Mouse (Mus musculus) Patski (cell line): ENCODE measurements at regions not wholly inside any gene's neighbourhood (a gene's known extent, or its start where the extent isn't known, plus 50 kb on each side); places are given as distances from the start of the nearest gene placed in this dataset.
A peak's percentile ranks its signal among the peaks of the same experiment; 100 is the strongest.

ENCODE experiments used
- ATAC-seq: fragments of 100-300 bp; one replicate; pipeline ENCODE4 v1.8.0; 2021
- CTCF ChIA-PET: fragments of 350-600 bp; sonication (Branson Sonifier 250); formaldehyde crosslinking; loops from one replicate; lab custom pipeline; 2022; ENCODE audit warnings: inconsistent platforms; lab: Charles Lee
- POLR2A ChIA-PET: fragments of 350-600 bp; sonication (Branson Sonifier 250); formaldehyde crosslinking; loops from one replicate; lab custom pipeline; 2022; ENCODE audit warnings: antibody characterized with exemption, inconsistent platforms; lab: Charles Lee
- DNase-seq: peaks from one replicate; pipeline ENCODE4 v3.0.0-alpha.2; 2011; ENCODE audit warnings: low read depth, low spot score
- H3K27me3 ChIP-seq: fragments of 371-371 bp; one replicate; pipeline ENCODE4 v1.5.1; 2021
- CTCF ChIP-seq: fragments of 100-300 bp; IDR thresholded peaks from one replicate; pipeline ENCODE4 v1.5.1; 2021
- in situ Hi-C: fragments of 300-500 bp; cut with MboI; formaldehyde crosslinking; loops from 3 replicates; pipeline ENCODE4 v1.11.1; 2018; ENCODE audit warnings: low pct_unique_long_range_greater_than_20kb, mixed read lengths

- DNase-seq (no peak), ATAC-seq (no peak)
- ChIA-PET POLR2A (interaction anchor here (0.7 kb wide), 1 partner anchor 21 kb away, joined by 3 read pairs; no protein-coding TSS in a partner anchor), CTCF (no interaction called here)
- TF ChIP-seq CTCF = no peak
- H3K27me3 ChIP-seq = no peaks in the 10 kb centered on the region
- in situ Hi-C loops = no loop called here
Observed at GRCm38 (mm10) chr16:30743566-30743965, 144.0 kb downstream of the Fam43a start.

DNA sequence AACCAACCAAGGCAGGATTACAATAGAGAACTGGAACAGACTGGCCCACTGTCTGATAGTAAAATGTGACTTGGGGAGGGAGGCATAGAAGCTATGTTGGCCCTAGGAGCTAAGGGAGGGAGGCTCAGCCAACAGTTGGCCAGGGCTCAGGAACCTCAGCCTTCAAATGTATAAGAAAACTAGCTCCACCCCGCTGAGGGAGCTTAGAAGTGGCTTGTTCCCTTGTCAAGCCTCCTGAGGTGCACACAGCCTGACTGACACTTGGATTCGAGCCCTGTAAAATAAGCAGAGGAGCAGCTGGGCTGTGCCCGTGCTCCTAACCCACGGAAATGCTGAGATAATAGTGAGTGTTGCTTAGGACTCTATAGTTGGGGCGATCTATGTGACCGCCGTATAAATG is 144.7 kb downstream of the Fam43a start:
- TF ChIP-seq CTCF = no peak
- ChIA-PET POLR2A (interaction anchor here (0.6 kb wide), 1 partner anchor 144 kb away, joined by 3 read pairs; no protein-coding TSS in a partner anchor), CTCF (no interaction called here)
- no peaks in the 10 kb centered on the region for H3K27me3 ChIP-seq
- DNase-seq = no peak
- ATAC-seq = no peak
- in situ Hi-C loops = no loop called here

DNA sequence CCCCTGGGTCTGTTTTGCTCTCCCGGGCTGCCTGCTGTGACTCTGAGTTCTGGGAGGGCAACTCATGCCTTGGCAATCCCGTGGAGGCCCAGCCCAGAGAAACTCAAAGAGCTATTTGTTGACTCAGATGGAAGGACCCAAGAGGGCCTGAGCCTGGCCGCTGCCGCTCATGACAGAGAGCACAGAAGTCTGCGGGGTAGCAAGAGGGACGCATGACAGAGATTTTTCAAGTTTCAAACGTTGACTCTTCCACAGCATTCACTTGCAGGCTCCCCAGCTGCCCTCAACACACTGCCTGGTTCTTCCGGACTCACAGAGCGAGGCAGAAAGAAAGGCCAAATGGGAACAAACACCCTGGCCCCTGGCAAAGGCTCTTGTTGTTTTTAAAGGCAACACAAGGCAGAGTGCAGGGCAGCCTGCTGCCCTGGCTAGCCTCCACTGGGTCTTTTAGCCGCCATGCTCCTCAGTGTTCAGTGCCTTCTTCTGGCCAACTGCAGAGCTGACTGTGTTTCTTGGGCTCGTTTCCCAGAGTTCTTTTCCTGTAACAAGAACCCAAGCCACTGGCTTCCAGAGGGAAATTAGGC is 146.2 kb downstream of the Fam43a start:
- POLR2A ChIA-PET = interaction anchor here (0.7 to 1.8 kb wide), 3 partner anchors 139 to 145 kb away, joined by 3 to 6 read pairs (median 4); no protein-coding TSS in a partner anchor
- TF ChIP-seq CTCF = no peak
- ATAC-seq (peak; percentile 26), DNase-seq (peak; percentile 30)
- CTCF ChIA-PET = interaction anchor here (1.1 to 1.6 kb wide), 2 partner anchors 23 to 84 kb away, joined by 3 read pairs; no protein-coding TSS in a partner anchor
- H3K27me3 ChIP-seq = no peaks in the 10 kb centered on the region
- in situ Hi-C loops = no loop called here

DNA sequence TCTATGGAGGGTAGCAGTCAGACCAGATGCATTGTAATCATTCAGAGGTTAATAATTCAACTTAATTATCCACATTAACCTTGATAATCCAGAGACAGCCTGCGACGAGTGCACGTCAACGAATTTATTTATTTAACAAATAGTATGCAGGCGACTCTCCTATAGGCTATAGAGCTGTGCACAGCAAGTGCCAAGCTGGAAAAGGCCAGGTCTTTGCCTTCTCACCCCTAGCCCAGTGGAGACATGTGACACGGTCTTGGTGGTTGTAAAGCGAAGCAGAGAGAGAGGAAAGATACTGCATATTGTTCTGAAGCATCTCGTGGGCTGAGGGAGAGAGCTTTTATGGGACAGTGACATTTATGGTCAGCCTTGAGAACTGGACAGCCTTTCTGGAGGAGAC is 146.7 kb downstream of the Fam43a start:
- CTCF ChIA-PET = interaction anchor here (1.1 to 1.6 kb wide), 2 partner anchors 23 to 85 kb away, joined by 3 read pairs; no protein-coding TSS in a partner anchor
- no peak for TF ChIP-seq CTCF
- DNase-seq (no peak), ATAC-seq (no peak)
- POLR2A ChIA-PET = interaction anchor here (1.5 to 1.8 kb wide), 2 partner anchors 144 to 146 kb away, joined by 4 to 6 read pairs; no protein-coding TSS in a partner anchor
- in situ Hi-C loops = no loop called here
- H3K27me3 ChIP-seq = no peaks in the 10 kb centered on the region

- no peak for TF ChIP-seq CTCF
- in situ Hi-C loops = no loop called here
- no peaks in the 10 kb centered on the region for H3K27me3 ChIP-seq
- DNase-seq (no peak), ATAC-seq (no peak)
- ChIA-PET CTCF (interaction anchor here (0.9 to 1.3 kb wide), 3 partner anchors 8 to 19 kb away, joined by 3 read pairs; no protein-coding TSS in a partner anchor), POLR2A (interaction anchor here (1.2 to 1.4 kb wide), 2 partner anchors 69 to 150 kb away, joined by 3 read pairs; partner anchors contain the start of gene Fam43a)
Observed at GRCm38 (mm10) chr16:30749841-30750240, 150.3 kb downstream of the Fam43a start.

DNA sequence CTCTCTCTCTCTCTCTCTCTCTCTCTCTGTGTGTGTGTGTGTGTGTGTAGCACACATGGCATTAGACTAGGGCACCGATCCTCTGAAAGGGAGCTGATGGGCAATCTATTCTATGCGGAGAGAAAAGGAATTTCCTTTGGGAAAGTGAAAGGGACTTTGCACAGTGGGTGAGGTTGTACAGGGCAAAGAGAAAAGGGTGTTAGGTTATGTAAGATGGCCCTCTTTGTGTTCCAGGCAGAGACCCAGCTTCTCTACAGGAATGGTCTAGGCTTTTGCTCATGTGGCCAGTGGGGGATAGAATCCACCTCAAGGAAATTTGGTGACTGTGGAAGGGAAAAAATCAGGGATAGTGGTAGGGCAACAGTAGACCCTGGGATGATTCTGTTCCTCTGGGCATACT is 156.2 kb downstream of the Fam43a start:
- no peak for DNase-seq
- CTCF ChIA-PET = no interaction called here
- in situ Hi-C loops = no loop called here
- POLR2A ChIA-PET = interaction anchor here (1.1 kb wide), 1 partner anchor 15 kb away, joined by 3 read pairs; no protein-coding TSS in a partner anchor
- no peak for TF ChIP-seq CTCF
- ATAC-seq = no peak
- H3K27me3 ChIP-seq = no peaks in the 10 kb centered on the region

GRCm38 (mm10) chr16:30756678-30757077 is 157.2 kb downstream of the Fam43a start:
- H3K27me3 ChIP-seq = no peaks in the 10 kb centered on the region
- in situ Hi-C loops = no loop called here
- no peak for DNase-seq
- no peak for ATAC-seq
- POLR2A ChIA-PET = no interaction called here
- no peak for TF ChIP-seq CTCF
- CTCF ChIA-PET = no interaction called here

- in situ Hi-C loops = no loop called here
- ChIA-PET CTCF (no interaction called here), POLR2A (no interaction called here)
- DNase-seq (no peak), ATAC-seq (no peak)
- no peak for TF ChIP-seq CTCF
- H3K27me3 ChIP-seq = no peaks in the 10 kb centered on the region
Observed at GRCm38 (mm10) chr16:30757556-30757955, 158.0 kb downstream of the Fam43a start.

GRCm38 (mm10) chr16:30758041-30758440 is 158.5 kb downstream of the Fam43a start:
- in situ Hi-C loops = no loop called here

DNA sequence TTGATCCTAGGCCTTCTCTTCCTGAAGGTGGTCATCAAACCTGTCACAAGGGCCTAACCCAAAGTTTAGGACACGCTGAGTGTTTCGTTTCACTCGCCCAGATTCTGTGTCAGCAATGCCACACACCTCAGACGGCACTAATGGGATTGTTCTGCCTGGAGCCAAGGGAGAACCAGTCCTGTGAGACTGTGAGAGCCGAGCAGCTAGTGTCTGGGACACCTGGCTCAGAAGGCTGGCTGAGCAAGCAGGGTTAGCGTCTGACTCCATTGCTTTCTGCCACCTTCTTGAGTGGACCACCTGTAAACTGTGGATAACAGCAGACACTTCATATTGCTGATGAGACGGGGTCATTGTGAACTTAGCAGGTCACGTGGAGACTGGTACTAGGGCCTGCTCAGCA is 160.0 kb downstream of the Fam43a start:
- CTCF ChIA-PET = interaction anchor here (1.2 kb wide), 1 partner anchor 9 kb away, joined by 3 read pairs; no protein-coding TSS in a partner anchor
- ATAC-seq = no peak
- in situ Hi-C loops = no loop called here

More at GRCm38 (mm10) chr16:30758041-30758440, 158.5 kb downstream of the Fam43a start:
- no peak for DNase-seq
- POLR2A ChIA-PET = no interaction called here
- ATAC-seq = no peak
- H3K27me3 ChIP-seq = no peaks in the 10 kb centered on the region
- CTCF ChIA-PET = no interaction called here
- no peak for TF ChIP-seq CTCF

DNA sequence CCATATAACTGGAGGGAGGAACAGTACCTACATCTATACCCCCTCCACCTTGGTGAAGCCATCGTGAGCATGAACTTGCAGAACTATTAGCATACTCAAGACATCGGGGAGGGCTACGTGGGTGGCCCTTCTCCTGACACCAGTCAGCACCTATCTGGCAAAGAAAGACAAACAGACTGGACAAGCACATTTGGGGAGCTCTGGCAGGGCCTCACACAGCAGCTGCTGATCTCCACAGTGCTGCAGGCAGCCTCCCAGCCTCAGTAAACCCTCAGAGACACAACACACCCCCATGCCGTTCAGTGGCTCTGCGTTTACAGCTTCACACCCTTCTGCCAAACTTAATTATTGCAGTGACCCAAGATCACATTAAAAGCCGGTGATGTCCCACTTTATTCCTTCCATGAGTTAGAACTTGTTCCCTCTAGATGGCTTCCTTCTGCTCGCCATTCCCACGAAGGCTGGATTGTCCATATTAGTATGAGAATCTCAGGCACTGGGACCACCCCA is 161.7 kb downstream of the Fam43a start:
- CTCF ChIA-PET = interaction anchor here (1.2 to 1.9 kb wide), 3 partner anchors 13 to 22 kb away, joined by 3 to 7 read pairs (median 3); no protein-coding TSS in a partner anchor
- no peak for DNase-seq
- POLR2A ChIA-PET = no interaction called here
- no peak for TF ChIP-seq CTCF
- no peak for ATAC-seq
- H3K27me3 ChIP-seq = no peaks in the 10 kb centered on the region
- in situ Hi-C loops = no loop called here

More for the DNA sequence above, 160.0 kb downstream of the Fam43a start:
- POLR2A ChIA-PET = no interaction called here
- no peaks in the 10 kb centered on the region for H3K27me3 ChIP-seq
- no peak for TF ChIP-seq CTCF
- no peak for DNase-seq
